Mouse (Mus musculus): ENCODE data around the gene Matk. TPM values are rescaled to one million over a fixed set of nuclear protein-coding genes. Genes with fewer than 3 reads are reported as not detected.

Gene Matk
- polyA plus RNA-seq, 1 experiment: 0.98 TPM

DNA sequence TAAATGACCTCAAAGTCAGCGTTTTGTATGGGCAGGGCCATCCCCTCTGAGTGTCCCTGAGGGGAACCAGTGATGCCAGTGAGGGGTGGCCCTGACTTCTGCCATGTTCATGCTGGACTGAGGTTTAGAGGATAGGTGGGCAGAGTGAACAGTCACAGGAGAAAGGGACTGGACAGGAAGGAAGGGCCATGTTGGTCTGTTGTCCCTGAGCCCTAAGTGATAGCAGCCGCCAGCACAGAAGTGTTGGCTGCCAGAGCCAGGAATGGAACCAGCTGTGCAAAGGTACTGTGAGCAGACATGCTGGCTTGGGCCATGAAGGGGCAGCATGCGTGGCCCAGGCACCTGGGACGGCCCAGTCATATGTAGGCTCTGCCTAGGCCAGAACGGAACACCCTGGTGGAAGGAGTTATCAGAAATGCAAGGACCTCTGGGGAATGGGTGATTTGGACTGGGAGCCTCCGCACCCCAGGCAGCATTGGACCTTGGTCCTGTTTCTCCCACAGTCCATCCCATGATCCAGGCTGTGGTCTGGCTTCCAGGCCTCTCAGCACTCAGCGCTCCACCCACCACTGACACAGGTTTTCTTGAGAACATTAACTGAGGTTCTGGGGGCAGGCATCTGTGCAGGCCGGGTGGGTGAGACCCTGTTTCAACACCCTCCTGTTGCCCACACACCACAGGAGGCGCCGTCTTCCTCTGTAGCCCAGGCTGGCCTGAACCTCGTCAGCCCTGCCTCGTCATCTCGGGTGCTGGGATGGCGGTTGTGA, 47.0 kb downstream of the Matk start:
- H3K27me3 ChIP-seq (ENCODE audit: control insufficient read depth, insufficient read depth, insufficient read length): no peaks in the 10 kb centered on the region
- no peak overlapping the region for H3K4me3 ChIP-seq (ENCODE audit: insufficient read depth, poor library complexity, severe bottlenecking)
- no peaks in the 10 kb centered on the region for H3K36me3 ChIP-seq (ENCODE audit: control insufficient read depth, insufficient read depth)
- H3ac ChIP-seq (ENCODE audit: control insufficient read depth, insufficient read length, low read depth): no peak overlapping the region
- peaks cover 93% of the 10 kb centered on the region for H3K79me2 ChIP-seq (ENCODE audit: control insufficient read depth, insufficient read depth)
- TF ChIP-seq MYOD1 (IDR thresholded peaks at IDR 0.05; ENCODE audit: control insufficient read depth, insufficient read length, low read depth) (no peak), CTCF (IDR thresholded peaks at IDR 0.05; ENCODE audit: control insufficient read depth, insufficient read depth, insufficient read length) (no peak)
- H3K79me3 ChIP-seq (ENCODE audit: low read depth): peaks cover 41% of the 10 kb centered on the region

DNA sequence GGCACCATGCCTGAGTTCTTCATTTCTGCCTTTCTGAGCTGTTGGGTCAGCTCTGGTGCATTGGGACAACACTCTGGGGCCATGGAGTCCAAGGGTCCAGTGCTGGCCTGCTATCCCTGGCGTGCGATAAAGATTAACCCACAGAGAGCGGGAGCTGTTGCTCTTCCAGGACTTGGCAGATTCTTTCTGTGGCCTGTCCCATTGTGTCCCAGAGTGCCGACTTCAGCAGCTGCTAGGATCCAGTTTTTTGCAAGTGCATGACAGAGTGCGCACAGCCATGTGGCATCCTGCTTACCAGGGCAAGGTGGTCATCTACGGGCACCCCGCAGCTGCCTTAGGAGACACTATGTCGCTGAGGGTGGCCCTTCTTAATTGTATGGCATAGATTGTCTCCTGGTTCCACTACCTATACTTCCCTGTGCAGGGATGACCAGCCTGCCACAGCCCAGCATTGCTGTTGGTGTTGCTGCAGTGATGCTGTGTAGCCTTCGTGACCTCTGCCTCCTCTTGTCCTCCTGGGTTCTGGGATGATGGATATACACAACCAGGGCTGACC, 47.7 kb downstream of the Matk start:
- Histone ChIP-seq H3K79me2 (ENCODE audit: control insufficient read depth, insufficient read depth) (peaks cover 90% of the 10 kb centered on the region), H3K36me3 (ENCODE audit: control insufficient read depth, insufficient read depth) (no peaks in the 10 kb centered on the region), H3ac (ENCODE audit: control insufficient read depth, insufficient read length, low read depth) (no peak overlapping the region), H3K79me3 (ENCODE audit: low read depth) (peaks cover 39% of the 10 kb centered on the region), H3K4me3 (ENCODE audit: insufficient read depth, poor library complexity, severe bottlenecking) (no peak overlapping the region), H3K27me3 (ENCODE audit: control insufficient read depth, insufficient read depth, insufficient read length) (no peaks in the 10 kb centered on the region)
- no peak for TF ChIP-seq FOSL1 (IDR thresholded peaks at IDR 0.05; ENCODE audit: insufficient read depth, low read length, poor library complexity, severe bottlenecking)
- TF ChIP-seq CEBPB (IDR thresholded peaks at IDR 0.05; ENCODE audit: low read depth): no peak
- TF ChIP-seq MAX (IDR thresholded peaks at IDR 0.05): no peak
- TF ChIP-seq CTCF (IDR thresholded peaks at IDR 0.05; ENCODE audit: control insufficient read depth, insufficient read depth, insufficient read length): no peak
- no peak for TF ChIP-seq USF1 (IDR thresholded peaks at IDR 0.05; ENCODE audit: low read depth)
- no peak for TF ChIP-seq MYOG (IDR thresholded peaks at IDR 0.05; ENCODE audit: control insufficient read depth, extremely low read depth, insufficient read length)
- no peak for TF ChIP-seq MYOD1 (IDR thresholded peaks at IDR 0.05; ENCODE audit: control insufficient read depth, insufficient read length, low read depth)

DNA sequence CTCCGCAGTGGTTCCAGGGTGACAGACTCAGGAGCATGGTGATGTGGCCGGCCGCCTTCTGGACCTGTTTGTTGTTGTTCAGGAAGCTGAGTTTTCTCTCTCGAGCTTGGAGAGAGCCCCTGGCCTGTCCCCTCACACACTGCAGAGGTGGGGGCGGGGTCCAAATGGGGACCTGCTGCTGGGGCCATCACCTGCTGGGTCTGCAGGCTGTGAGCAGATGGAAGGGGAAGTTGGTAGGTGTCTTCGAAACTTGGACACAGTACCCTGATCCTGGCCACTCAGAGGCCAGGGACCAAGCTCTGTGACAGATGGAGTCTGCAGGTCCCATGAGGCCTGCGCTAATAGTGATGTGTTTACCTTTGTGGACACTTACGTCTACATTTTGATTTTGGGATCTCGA, 48.6 kb downstream of the Matk start:
- Histone ChIP-seq H3K79me3 (ENCODE audit: low read depth) (peaks cover 31% of the 10 kb centered on the region), H3ac (ENCODE audit: control insufficient read depth, insufficient read length, low read depth) (no peak overlapping the region), H3K36me3 (ENCODE audit: control insufficient read depth, insufficient read depth) (peaks cover 5% of the 10 kb centered on the region), H3K4me3 (ENCODE audit: insufficient read depth, poor library complexity, severe bottlenecking) (no peak overlapping the region), H3K27me3 (ENCODE audit: control insufficient read depth, insufficient read depth, insufficient read length) (no peaks in the 10 kb centered on the region), H3K79me2 (ENCODE audit: control insufficient read depth, insufficient read depth) (peaks cover 81% of the 10 kb centered on the region)
- TF ChIP-seq MYOD1 (IDR thresholded peaks at IDR 0.05; ENCODE audit: control insufficient read depth, insufficient read length, low read depth) (no peak), USF1 (IDR thresholded peaks at IDR 0.05; ENCODE audit: low read depth) (no peak), CTCF (IDR thresholded peaks at IDR 0.05; ENCODE audit: control insufficient read depth, insufficient read depth, insufficient read length) (no peak), MAX (IDR thresholded peaks at IDR 0.05) (no peak), FOSL1 (IDR thresholded peaks at IDR 0.05; ENCODE audit: insufficient read depth, low read length, poor library complexity, severe bottlenecking) (no peak), CEBPB (IDR thresholded peaks at IDR 0.05; ENCODE audit: low read depth) (no peak), MYOG (IDR thresholded peaks at IDR 0.05; ENCODE audit: control insufficient read depth, extremely low read depth, insufficient read length) (no peak)

DNA sequence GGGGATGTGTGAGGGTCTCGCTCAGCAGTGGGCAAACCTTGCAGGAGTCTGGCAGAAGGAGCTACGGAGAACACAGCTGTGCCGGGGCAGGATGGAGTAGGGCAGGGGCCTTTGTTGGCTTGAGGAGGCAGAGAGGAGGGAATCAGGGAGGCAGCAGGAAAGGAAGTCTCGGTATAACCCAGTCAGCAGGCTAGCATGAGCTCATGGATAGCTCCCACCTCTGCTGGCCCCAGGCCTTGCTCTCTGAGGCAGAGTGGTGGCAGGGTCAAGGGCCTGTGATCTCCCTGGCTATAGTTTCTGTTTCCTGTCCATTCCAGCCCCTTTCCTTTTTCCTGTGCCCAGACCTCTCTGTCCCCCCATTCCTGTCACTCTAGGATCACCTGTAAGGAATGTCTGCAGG, 49.6 kb downstream of the Matk start:
- Histone ChIP-seq H3K4me3 (ENCODE audit: insufficient read depth, poor library complexity, severe bottlenecking) (no peak overlapping the region), H3K27me3 (ENCODE audit: control insufficient read depth, insufficient read depth, insufficient read length) (no peaks in the 10 kb centered on the region), H3K79me3 (ENCODE audit: low read depth) (peaks cover 23% of the 10 kb centered on the region), H3ac (ENCODE audit: control insufficient read depth, insufficient read length, low read depth) (no peak overlapping the region), H3K79me2 (ENCODE audit: control insufficient read depth, insufficient read depth) (peaks cover 72% of the 10 kb centered on the region), H3K36me3 (ENCODE audit: control insufficient read depth, insufficient read depth) (peaks cover 15% of the 10 kb centered on the region)
- TF ChIP-seq MAX (IDR thresholded peaks at IDR 0.05) (no peak), FOSL1 (IDR thresholded peaks at IDR 0.05; ENCODE audit: insufficient read depth, low read length, poor library complexity, severe bottlenecking) (no peak), USF1 (IDR thresholded peaks at IDR 0.05; ENCODE audit: low read depth) (no peak), CTCF (IDR thresholded peaks at IDR 0.05; ENCODE audit: control insufficient read depth, insufficient read depth, insufficient read length) (no peak), MYOD1 (IDR thresholded peaks at IDR 0.05; ENCODE audit: control insufficient read depth, insufficient read length, low read depth) (no peak)

DNA sequence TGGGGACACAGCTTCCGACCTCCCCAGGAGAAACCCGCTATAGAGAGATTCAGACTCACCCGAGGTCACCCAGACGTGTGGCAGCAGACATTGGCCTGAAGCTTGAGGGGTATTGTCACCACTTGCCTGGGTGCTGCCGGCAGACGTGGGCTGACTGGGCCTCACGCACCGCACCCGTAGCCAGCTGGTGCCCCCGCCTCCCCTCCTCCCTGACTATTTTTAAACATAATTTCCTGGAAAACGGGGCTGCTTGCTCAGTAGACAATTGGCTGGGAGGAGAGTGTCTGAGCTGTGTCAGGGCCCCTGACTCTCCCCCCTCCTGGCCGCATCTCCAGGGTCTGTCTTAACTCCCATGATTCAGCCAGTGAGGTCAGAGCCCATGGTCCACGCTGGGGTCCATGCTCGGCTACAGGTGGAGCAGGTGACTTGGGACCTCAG, 50.1 kb downstream of the Matk start:
- peaks cover 18% of the 10 kb centered on the region for H3K36me3 ChIP-seq (ENCODE audit: control insufficient read depth, insufficient read depth)
- H3K27me3 ChIP-seq (ENCODE audit: control insufficient read depth, insufficient read depth, insufficient read length): no peaks in the 10 kb centered on the region

More for the DNA sequence above, 50.1 kb downstream of the Matk start:
- no peak overlapping the region for H3K4me3 ChIP-seq (ENCODE audit: insufficient read depth, poor library complexity, severe bottlenecking)
- peaks cover 20% of the 10 kb centered on the region for H3K79me3 ChIP-seq (ENCODE audit: low read depth)
- H3K79me2 ChIP-seq (ENCODE audit: control insufficient read depth, insufficient read depth): peaks cover 66% of the 10 kb centered on the region
- no peak overlapping the region for H3ac ChIP-seq (ENCODE audit: control insufficient read depth, insufficient read length, low read depth)
- TF ChIP-seq MYOD1 (IDR thresholded peaks at IDR 0.05; ENCODE audit: control insufficient read depth, insufficient read length, low read depth) (no peak), CEBPB (IDR thresholded peaks at IDR 0.05; ENCODE audit: low read depth) (no peak), CTCF (IDR thresholded peaks at IDR 0.05; ENCODE audit: control insufficient read depth, insufficient read depth, insufficient read length) (no peak), USF1 (IDR thresholded peaks at IDR 0.05; ENCODE audit: low read depth) (no peak), FOSL1 (IDR thresholded peaks at IDR 0.05; ENCODE audit: insufficient read depth, low read length, poor library complexity, severe bottlenecking) (no peak), MAX (IDR thresholded peaks at IDR 0.05) (no peak), MYOG (IDR thresholded peaks at IDR 0.05; ENCODE audit: control insufficient read depth, extremely low read depth, insufficient read length) (no peak)

All from C2C12 (cell line).